Mouse (Mus musculus): ENCODE results near the gene Irf1.
A peak's percentile ranks its signal among the peaks of the same experiment; 100 is the strongest.
"Not testable (repeated sequence)": the region's sequence is repeated elsewhere in the genome, so short reads cannot be mapped to it uniquely, and the experiment has no call there.

Irf1 gene

DNA sequence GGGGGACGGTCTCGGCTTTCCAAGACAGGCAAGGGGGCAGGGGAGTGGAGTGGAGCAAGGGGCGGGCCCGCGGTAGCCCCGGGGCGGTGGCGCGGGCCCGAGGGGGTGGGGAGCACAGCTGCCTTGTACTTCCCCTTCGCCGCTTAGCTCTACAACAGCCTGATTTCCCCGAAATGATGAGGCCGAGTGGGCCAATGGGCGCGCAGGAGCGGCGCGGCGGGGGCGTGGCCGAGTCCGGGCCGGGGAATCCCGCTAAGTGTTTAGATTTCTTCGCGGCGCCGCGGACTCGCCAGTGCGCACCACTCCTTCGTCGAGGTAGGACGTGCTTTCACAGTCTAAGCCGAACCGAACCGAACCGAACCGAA lies at the start of gene Irf1:
Gene Irf1 (plus strand): TSS at position 255 of the 365 bp plus-strand sequence.
- no peak for DNase-seq (ENCODE audit: extremely low spot score, low read depth, low spot score)

DNA sequence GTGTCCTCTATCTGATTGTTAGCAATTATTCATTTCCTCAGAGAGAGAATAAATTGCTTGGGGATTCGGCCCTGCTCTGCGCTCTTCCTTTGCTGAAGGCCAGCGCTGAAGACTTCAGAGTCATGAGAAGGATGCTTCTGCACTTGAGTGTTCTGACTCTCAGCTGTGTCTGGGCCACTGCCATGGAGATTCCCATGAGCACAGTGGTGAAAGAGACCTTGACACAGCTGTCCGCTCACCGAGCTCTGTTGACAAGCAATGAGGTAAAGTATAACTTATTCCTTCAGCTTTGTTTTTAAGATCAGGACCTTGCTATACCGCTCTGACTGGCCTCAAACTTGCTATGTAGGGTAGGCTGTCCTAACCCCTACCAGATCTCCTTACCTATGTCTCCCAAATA lies 49.1 kb upstream of the Irf1 start, which contains the start of gene Il5:
Gene Il5 (plus strand): TSS at position 80 of the 400 bp plus-strand sequence.
- DNase-seq (ENCODE audit: extremely low spot score, low read depth, low spot score), result no peak

DNA sequence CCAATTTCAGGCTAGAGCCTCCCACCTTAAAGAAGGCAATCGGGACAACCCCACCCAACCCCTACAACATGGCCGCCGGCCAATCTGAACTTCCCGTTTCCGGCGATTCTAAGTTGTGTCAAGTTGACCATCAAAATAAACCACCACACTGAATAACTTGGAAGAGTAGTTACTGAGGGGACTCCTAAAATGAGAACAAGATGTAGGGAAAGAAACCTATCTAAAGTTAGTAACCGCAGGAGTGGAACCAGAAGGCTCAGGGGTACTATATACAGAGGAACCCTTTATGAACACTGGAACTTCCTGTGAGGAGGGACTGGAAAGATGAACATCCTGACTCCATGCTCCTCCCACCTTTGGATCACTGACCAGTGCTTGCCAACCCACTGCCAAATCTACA lies 38.4 kb upstream of the Irf1 start:
- no peak for DNase-seq (ENCODE audit: extremely low spot score, low read depth, low spot score)

DNA sequence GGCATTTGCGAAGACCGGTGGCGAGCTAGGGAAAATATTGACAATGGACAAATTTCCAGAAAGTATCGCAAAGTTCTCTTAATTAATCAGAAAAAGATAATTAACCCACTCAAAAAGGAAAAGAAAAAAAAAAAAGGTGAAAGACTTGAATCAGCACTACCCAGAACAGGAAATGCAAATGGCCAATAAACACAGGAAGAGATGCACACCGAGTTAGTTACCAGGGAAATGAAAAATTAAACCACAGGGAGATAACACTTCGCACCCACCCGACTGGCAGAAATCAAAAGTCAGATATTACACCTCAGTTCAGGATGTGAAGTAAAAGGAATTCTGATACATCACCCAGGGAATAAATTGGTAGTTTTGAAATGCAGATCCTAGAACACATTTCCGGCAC lies 37.6 kb upstream of the Irf1 start:
- no peak for DNase-seq (ENCODE audit: extremely low spot score, low read depth, low spot score)

DNA sequence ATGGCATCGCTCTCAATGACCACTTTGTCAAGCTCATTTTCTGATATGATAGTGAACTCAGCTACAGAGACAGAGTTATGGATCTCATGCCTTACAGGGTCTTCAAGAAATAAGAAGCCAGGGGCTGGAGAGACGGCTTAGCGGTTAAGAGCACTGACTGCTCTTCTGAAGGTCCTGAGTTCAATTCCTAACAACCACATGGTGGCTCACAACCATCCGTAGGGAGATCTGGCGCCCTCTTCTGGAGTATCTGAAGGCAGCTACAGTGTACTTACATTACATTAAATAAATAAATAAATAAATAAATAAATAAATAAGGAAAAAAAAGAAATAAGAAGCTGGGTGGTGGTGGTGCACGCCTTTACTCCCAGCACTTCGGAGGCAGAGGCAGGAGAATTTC lies 36.0 kb upstream of the Irf1 start:
- DNase-seq (ENCODE audit: extremely low spot score, low read depth, low spot score), result no peak

DNA sequence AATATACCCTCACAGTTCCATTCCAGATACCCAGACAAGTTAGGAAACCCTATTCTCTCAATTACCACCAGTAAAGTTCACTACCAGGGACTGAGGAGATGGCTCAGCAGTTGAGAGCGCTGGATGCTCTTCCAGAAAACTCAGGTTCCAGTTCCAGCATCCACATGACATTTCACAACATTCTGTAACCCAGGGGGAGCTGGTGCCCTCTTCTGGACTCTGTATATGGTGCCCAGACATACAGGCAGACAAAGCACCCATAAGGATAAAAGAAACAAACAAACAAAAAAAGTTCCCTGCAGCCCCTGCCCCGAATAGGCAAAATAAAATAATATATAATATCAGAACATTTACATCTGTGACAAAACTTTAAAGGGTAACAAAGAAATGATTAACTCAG lies 35.4 kb upstream of the Irf1 start:
- DNase-seq (ENCODE audit: extremely low spot score, low read depth, low spot score), result no peak

DNA sequence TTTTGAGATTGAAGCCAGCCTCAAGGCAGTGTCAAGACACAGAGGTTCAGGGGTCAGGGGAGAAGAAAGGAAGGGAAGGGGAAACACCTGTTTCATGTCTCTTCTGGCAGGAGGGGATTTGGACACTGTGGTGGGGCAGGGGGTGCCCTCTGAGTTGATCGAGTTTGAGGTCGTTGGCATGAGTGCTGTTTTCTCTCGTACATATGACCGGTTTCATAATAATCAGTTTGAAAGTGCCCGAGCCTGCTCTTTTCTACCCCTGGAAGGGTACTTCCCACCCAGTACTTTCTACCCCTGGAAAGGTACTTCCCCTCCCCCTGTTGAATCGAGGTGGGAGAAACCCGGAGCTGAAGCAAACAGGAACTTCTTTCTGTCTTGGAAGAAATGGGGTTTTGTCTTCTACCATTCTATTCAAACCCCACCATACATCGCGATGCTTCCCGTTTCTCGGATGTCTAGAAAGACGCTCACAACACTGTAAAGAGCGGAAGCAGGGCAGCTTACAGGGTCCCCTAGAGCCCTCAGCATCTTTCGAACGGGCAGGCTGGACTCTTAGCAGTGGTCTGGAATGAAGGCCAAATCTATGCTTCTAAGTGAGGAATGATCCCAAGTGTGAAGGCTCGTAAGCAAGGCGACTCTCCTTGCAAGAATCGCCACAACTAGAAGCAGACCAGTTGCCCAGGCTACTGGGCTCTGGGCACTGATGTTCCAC lies 34.7 kb upstream of the Irf1 start:
- no peak for DNase-seq (ENCODE audit: extremely low spot score, low read depth, low spot score)

DNA sequence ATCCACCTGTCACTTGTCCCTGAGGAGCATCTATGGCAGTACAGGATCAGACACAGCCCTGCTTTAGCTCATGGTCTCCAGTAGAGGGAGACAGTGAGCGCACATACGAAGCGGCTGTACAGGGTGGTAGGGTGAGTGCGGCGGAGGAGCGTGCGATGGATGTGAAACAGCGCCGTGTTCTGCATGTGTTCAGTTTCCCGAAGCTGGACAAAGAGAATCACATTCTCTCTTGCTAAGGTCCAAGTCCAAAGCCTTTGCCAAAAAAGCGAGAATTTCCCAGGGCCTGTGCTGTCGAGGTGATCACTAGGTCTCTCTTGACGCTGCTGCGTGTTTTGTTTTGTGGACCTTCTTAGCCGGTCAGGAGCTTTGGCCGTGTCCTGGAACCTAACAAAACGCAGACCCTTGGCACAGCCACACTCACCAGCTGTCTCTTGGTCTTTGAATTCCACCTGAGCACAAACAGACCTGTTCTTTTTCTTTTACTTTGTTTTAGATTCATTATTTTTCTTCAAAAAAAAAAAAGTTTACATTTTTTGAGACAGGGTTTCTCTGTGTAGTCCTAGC lies 34.0 kb upstream of the Irf1 start:
- DNase-seq (ENCODE audit: extremely low spot score, low read depth, low spot score), result peak; percentile 77

DNA sequence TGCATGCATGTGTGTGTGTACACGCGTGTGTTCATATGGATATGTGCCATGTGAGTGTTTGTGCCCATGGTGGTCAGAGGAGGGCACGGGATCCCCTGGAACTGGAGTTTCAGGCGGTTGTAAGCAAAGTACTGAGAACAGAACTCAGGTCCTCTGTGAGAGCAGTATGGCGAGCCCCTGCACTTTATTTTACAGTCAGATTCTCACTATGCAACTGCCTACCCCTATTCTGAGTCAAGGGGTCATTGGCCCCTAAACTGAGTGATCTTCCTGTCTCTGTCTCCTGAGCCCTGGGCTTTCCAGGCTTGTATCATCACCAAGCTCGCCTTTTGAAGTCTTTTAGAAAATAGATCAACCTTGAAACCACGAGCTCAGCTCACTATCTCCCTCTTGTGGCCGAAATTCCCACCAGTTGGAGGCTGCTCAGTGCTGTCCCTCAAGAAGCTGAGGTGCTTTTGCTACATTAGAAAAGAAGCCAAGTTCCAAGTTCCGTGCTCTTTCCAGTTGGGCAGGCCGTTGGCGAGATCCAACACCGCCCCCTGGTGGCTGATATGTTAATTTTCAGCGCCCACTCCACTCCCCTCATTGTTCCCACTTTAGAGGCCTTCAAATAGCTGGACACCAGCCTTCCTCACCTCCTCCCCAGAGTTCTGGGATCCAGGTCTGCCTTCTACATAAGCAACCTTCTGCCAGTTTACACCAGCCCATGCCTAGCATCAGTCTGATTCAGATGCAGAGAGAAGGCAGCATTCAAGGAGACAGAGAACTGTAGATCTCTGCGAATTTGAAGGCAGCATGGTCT lies 32.8 kb upstream of the Irf1 start:
- peak; percentile 78 for DNase-seq (ENCODE audit: extremely low spot score, low read depth, low spot score)

DNA sequence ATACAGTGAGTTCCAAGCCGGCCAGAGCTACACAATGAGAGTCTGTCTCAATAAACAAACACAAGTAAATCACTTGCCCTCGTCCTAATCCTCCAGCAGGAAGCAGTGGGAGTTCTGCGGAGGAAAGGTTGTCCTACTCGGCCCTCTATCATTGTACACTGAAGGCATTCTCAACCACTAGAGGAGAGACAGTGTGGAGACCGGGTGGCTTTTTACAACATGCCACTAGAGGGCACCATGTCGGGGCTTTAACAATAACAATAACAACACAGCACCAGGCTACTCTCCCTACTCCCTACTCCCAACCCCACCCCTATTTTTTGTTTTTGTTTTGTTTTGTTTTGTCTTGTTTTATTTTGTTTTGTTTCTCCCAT lies 32.3 kb upstream of the Irf1 start:
- DNase-seq (ENCODE audit: extremely low spot score, low read depth, low spot score), result no peak

DNA sequence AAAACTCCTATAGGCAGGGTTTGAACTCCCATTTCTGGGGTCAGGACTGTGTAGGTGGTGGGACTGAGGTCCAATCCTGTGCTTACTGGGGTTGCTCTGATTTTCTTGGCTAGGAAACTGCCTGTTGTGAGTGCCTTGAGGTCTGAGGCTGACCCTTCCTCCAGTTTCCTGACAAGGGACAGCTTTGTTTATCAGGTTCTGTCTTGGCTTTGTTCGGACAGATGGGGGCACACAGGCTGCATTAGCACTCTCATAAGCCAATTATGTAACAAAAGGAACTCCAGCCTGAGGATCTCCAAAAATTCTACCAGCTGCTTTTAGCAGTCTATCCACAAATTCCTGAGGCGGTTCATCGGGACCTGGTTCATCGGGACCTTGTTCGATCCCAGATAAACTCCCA lies 27.5 kb upstream of the Irf1 start:
- no peak for DNase-seq (ENCODE audit: extremely low spot score, low read depth, low spot score)

DNA sequence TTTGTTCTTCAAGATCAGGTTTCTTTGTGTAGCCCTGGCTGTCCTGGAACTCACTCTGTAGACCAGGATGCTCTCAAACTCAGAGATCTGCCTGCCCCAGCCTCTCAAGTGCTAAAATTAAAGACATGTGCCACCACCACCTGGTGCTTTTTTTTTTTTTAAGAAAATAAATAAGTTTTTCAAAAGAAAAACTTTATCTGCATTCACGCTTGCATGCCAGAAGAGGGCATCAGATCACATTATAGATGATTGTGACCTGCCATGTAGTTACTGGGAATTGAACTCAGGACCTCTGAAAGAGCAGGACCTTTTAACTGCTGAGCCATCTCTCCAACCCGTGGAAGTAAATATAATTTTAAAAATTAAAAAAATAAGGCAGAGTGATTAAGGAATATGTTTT lies 24.6 kb upstream of the Irf1 start:
- no peak for DNase-seq (ENCODE audit: extremely low spot score, low read depth, low spot score)

DNA sequence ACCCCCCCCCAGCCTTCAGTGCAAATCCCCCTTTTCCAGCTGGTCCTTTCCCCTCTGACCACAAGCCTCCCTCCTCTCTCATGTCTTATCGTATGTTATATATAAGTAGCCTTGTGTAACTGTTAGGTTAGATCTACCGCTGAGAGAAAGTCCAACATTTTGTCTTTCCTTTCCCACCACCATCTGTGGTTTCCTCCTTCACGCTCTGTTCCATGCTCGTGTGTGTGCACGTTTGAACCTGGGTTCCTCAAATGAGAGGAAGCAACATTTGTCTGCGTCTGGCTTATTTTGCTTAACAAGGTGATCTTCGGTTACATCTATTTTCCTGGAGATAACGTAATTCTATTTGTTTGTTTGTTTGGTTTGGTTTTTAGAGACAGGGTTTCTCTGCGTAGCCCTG lies 21.8 kb upstream of the Irf1 start:
- DNase-seq (ENCODE audit: extremely low spot score, low read depth, low spot score), result no peak

DNA sequence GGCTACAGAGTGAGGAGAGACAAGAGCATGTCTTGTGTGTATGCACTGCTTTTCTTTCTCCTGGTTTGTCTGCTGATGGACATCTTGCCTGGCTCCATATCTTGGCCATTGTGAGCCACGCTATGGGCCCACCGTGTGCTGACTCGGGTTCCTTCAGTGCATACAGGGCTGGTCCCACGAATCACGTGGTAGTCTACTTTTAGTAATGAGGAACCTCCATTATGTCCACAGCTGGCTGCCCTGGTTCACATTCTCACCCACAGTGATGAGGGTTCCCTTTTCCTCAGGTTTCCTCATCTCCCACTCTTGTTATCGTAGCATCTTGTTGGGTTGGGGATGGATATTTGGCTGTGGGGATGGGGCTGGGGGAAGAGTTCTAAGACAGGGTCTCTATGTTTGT lies 21.2 kb upstream of the Irf1 start:
- DNase-seq (ENCODE audit: extremely low spot score, low read depth, low spot score), result no peak

DNA sequence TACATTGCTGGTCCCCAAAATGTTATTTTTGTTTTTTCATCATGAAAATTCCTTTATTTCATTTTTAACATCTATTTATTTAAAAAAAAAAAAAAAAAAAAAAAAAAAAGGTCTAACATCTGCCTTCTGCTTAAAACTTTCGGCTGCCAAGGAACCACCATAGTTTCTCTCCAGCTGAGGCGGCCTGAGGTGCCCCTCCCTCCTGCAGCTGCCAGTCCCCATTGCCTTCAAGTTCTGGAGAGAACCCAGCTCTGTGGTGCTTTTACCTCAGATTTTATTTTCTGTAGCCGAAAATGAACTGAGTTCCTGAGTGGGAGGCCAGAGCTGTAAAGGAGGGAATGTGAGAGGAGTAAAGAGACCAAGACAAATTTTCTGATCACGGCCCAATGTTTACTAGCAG lies 20.5 kb upstream of the Irf1 start:
- no peak for DNase-seq (ENCODE audit: extremely low spot score, low read depth, low spot score)

DNA sequence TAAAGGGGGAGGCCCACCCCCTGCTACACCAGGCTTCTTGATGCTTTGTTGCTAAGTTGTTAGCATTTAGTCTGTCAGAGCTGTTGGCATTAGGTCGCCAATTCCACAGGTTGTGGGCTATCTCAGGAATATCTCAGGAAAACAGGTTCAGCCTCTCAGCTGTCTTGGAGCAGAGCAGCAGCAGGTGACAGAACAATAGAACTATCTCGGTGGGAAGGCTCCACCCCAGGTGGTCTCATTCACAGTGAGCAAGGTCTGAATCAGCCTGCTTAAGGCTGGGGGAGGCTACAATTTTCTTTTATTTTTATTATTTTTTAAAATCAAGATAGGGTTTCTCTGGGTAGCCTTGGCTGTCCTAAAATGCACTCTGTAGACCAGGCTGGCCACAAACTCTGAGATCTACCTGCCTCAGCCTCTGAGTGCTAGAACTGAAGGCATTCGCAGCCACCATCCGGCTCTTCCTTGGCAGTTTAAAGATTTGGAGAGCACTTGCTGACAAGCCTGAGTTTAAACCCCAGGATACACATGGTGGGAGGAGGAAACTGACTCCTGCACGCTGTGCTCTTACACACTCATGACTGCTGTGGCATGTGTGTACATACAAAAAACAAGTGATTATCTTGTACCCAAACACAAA lies 20.0 kb upstream of the Irf1 start:
- DNase-seq (ENCODE audit: extremely low spot score, low read depth, low spot score), result no peak

DNA sequence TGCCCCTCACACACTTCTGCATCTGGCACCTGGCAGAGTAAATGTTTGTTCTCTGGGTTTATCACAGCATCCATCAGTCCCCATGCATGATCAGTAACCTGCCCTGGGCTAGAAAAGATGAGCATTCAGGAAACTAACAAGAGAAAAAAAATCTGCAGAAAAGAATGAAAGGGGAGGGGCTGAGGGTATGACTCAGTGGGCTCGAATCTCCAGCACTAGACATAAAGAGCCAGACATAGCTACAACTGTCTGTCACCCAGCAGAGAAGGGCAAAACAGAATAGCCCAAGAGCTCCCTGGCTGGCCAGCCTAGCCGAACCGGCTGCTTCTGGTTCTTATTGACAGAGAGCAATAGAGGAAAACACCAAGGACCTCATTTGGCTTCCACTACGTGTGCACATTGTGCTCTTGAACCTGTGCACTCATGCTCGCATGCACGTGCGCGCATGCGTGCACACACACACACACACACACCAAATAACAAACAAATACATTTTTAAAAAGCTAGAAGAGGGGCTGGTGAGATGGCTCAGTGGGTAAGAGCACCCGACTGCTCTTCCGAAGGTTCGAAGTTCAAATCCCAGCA lies 14.7 kb upstream of the Irf1 start:
- no peak for DNase-seq (ENCODE audit: extremely low spot score, low read depth, low spot score)

DNA sequence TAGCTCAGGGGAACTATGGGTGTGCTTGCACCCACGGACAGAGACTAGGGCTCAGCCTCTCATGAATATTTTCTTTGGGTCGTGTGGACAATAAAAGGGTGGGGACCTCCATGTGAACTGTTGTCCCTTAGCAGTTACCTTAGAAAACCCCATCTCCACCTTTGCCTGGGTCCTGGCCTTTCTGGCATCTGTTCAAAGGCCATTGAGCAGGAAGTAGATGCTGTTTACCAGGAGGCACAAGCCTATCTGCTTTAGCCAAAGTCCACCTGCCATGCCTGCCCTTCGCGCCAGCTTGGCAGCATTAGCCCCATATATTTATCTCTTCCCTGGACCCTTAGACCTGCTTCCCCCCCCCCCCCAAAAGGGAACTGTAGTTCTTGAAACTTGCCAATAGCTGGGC lies 12.2 kb upstream of the Irf1 start:
- DNase-seq (ENCODE audit: extremely low spot score, low read depth, low spot score), result no peak

DNA sequence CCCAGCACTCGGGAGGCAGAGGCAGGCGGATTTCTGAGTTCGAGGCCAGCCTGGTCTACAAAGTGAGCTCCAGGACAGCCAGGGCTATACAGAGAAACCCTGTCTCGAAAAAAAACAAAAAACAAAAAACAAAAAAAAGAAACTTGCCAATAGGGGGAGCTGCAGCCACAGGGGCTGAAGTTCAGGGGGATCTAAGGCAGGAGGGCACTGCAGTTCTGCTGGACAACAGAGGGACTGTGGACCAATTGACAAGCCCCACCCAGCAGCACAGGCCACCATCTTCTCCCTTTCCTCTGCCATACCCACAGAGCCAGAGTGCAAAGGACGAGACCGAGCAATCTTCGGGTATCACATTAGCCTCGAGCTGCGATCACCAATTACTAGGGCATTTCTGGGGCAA lies 11.8 kb upstream of the Irf1 start:
- not testable (repeated sequence) for DNase-seq (ENCODE audit: extremely low spot score, low read depth, low spot score)

DNA sequence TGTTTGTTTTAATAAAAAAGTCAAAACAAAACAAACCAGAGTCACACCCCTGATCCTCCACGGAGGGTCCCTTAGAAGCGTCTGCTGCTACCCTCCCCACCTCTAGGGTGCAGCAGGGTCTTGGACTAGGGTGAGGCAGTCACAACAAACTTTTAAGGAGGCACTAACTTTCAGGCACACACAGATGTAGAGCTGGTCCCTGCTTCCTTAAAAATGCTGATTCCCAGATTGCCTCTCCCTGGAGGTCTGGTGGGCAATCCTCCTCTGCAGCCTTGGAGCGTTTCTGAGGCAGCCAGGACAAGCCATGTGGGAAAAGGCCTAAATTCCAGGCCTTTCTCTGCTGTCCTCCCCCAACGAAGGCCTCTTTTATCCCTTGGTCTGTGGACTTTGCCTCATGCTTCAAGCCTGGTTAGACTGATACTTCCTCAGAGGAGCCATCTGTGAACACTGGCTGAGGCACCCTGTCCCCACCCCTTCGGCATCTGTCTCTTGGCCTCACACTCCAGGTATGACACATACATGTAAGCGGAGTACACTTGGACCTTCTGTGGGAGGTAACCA lies 10.9 kb upstream of the Irf1 start:
- no peak for DNase-seq (ENCODE audit: extremely low spot score, low read depth, low spot score)

Data from hindlimb bud, embryonic 11.5 days (tissue).